Mouse (Mus musculus): ENCODE data around the gene Elmod3.
A peak's percentile ranks its signal among the peaks of the same experiment; 100 is the strongest.

Gene Elmod3

GRCm38 (mm10) chr6:72615151-72615550 lies 16.9 kb upstream of the Elmod3 start:
- DNase-seq (ENCODE audit: low read depth, low spot score) = no peak

GRCm38 (mm10) chr6:72610261-72610660 lies 12.0 kb upstream of the Elmod3 start:
- no peak for DNase-seq (ENCODE audit: low read depth, low spot score)

GRCm38 (mm10) chr6:72608662-72609184 lies 10.5 kb upstream of the Elmod3 start:
- DNase-seq (ENCODE audit: low read depth, low spot score) = no peak

GRCm38 (mm10) chr6:72607676-72608075 lies 9.5 kb upstream of the Elmod3 start:
- DNase-seq (ENCODE audit: low read depth, low spot score) = no peak

- no peak for DNase-seq (ENCODE audit: low read depth, low spot score)
Measured at GRCm38 (mm10) chr6:72607060-72607459, 8.8 kb upstream of the Elmod3 start.

- no peak for DNase-seq (ENCODE audit: low read depth, low spot score)
Measured at GRCm38 (mm10) chr6:72604066-72604465, 5.9 kb upstream of the Elmod3 start.

- peak; percentile 75 for DNase-seq (ENCODE audit: low read depth, low spot score)
Measured at GRCm38 (mm10) chr6:72601732-72602131, 3.5 kb upstream of the Elmod3 start.

- no peak for DNase-seq (ENCODE audit: low read depth, low spot score)
Measured at GRCm38 (mm10) chr6:72600771-72601170, 2.6 kb upstream of the Elmod3 start.

GRCm38 (mm10) chr6:72600216-72600615 lies 2.0 kb upstream of the Elmod3 start:
- no peak for DNase-seq (ENCODE audit: low read depth, low spot score)

GRCm38 (mm10) chr6:72598791-72599557 lies 761 bp upstream of the Elmod3 start:
- no peak for DNase-seq (ENCODE audit: low read depth, low spot score)

- no peak for DNase-seq (ENCODE audit: low read depth, low spot score)
Measured at GRCm38 (mm10) chr6:72597083-72597874, 934 bp downstream of the Elmod3 start.

GRCm38 (mm10) chr6:72593914-72594313 lies 4.3 kb downstream of the Elmod3 start:
- DNase-seq (ENCODE audit: low read depth, low spot score) = no peak

GRCm38 (mm10) chr6:72593011-72593803 lies 5.0 kb downstream of the Elmod3 start:
- DNase-seq (ENCODE audit: low read depth, low spot score) = no peak

- DNase-seq (ENCODE audit: low read depth, low spot score) = no peak
Measured at GRCm38 (mm10) chr6:72590111-72590510, 8.1 kb downstream of the Elmod3 start.

- no peak for DNase-seq (ENCODE audit: low read depth, low spot score)
Measured at GRCm38 (mm10) chr6:72588307-72588706, 9.9 kb downstream of the Elmod3 start.

- no peak for DNase-seq (ENCODE audit: low read depth, low spot score)
Measured at GRCm38 (mm10) chr6:72586701-72587100, 11.5 kb downstream of the Elmod3 start.

GRCm38 (mm10) chr6:72584154-72584553 lies 14.1 kb downstream of the Elmod3 start:
- DNase-seq (ENCODE audit: low read depth, low spot score) = no peak

- no peak for DNase-seq (ENCODE audit: low read depth, low spot score)
Measured at GRCm38 (mm10) chr6:72583211-72583839, 14.9 kb downstream of the Elmod3 start.

GRCm38 (mm10) chr6:72581625-72582382 lies 16.4 kb downstream of the Elmod3 start:
- DNase-seq (ENCODE audit: low read depth, low spot score) = no peak

- DNase-seq (ENCODE audit: low read depth, low spot score) = no peak
Measured at GRCm38 (mm10) chr6:72576041-72576440, 22.2 kb downstream of the Elmod3 start.

- DNase-seq (ENCODE audit: low read depth, low spot score) = no peak
Measured at GRCm38 (mm10) chr6:72571826-72572225, 26.4 kb downstream of the Elmod3 start.

Data from mesoderm, embryonic 11.5 days (tissue).